Mouse (Mus musculus) spleen, adult 2 months (tissue): ENCODE data around the gene Ugt1a6a. TPM values are rescaled to one million over a fixed set of nuclear protein-coding genes. Genes with fewer than 3 reads are reported as not detected.

ENCODE experiments used
- DNase-seq, 2 experiments: peaks; one replicate each; pipeline versions ENCODE4 v3.0.0 to v3.0.0-alpha.2; 2012 to 2021; ENCODE audit warnings: low spot score in 2 of 2, low read depth in 1 of 2
- H3K27ac ChIP-seq: fragments of 200-500 bp; 2 replicates; pipeline ENCODE4 v1.5.1; 2012; ENCODE audit warnings: low read length, inconsistent platforms; ENCODE audit not compliant: insufficient read depth
- H3K27me3 ChIP-seq: fragments of 200-500 bp; 2 replicates; pipeline ENCODE4 v1.6.1; 2012; ENCODE audit warnings: mild to moderate bottlenecking, moderate library complexity, low read length, inconsistent platforms; ENCODE audit not compliant: control insufficient read depth, insufficient read depth
- H3K36me3 ChIP-seq: fragments of 200-500 bp; 2 replicates; pipeline ENCODE4 v1.6.1; 2012; ENCODE audit warnings: mild to moderate bottlenecking, low read length, inconsistent platforms; ENCODE audit not compliant: control insufficient read depth, insufficient read depth
- H3K4me1 ChIP-seq: fragments of 200-500 bp; 2 replicates; pipeline ENCODE4 v1.6.1; 2011; ENCODE audit warnings: inconsistent platforms; ENCODE audit not compliant: control insufficient read depth, insufficient read depth, insufficient read length
- H3K4me3 ChIP-seq: fragments of 200-500 bp; 2 replicates; pipeline ENCODE4 v1.5.1; 2011; ENCODE audit warnings: mild to moderate bottlenecking, inconsistent platforms; ENCODE audit not compliant: insufficient read depth, insufficient read length; ENCODE audit errors: extremely low read depth
- CTCF ChIP-seq: fragments of 200-500 bp; IDR thresholded peaks from 2 replicates; pipeline ENCODE4 v1.5.1; 2011; ENCODE audit warnings: mild to moderate bottlenecking, inconsistent platforms; ENCODE audit not compliant: insufficient read depth, insufficient read length, insufficient replicate concordance; ENCODE audit errors: extremely low read depth
- POLR2A ChIP-seq: fragments of 200-500 bp; IDR thresholded peaks from 2 replicates; pipeline ENCODE4 v1.6.1; 2011; ENCODE audit warnings: low read depth, low read length, inconsistent platforms
- WGBS: fragments of 180-500 bp; shearing (Covaris S2); methylation state at CpG from one replicate; pipeline ENCODE4 v1.1.7; 2018; 5-methylcytosine and 5-hydroxymethylcytosine counted together
- polyA plus RNA-seq: library from polyadenylated mRNA; depleted of rRNA; stranded (reverse); fragments of >200 nt; gene quantifications from 2 replicates; pipeline ENCODE4 v1.2.3, GENCODE M21; 2012

The Ugt1a6a gene
- polyA plus RNA-seq, 1 experiment: 0.44 TPM

DNA sequence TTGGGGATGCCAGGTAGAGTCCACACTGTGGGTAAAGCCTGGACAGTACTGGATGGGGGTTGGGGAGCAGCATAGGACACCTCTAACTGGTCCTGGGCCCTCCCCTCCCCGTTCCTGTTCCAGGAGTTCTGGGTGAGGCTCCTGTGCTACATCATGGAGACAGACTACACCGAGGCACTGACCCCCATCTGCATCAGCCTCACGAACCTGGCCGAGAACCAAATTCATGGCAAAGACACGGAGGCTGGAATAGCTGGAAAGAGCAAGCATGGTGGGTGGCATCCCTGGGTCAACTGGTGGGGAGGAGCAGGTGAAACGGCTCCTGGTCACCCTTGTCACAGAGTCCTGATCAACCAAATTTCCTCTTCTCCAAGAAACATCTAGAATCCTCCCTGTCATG lies 104.2 kb downstream of the Ugt1a6a start:
- Histone ChIP-seq H3K27me3 (no peaks in the 10 kb centered on the region), H3K4me3 (no peak overlapping the region), H3K27ac (no peak overlapping the region), H3K4me1 (no peaks in the 10 kb centered on the region), H3K36me3 (no peaks in the 10 kb centered on the region)
- DNase-seq: no peak
- WGBS: 76% methylated on average over 6 of the region's 6 CpGs
- TF ChIP-seq CTCF: no peak
- no peak for TF ChIP-seq POLR2A

DNA sequence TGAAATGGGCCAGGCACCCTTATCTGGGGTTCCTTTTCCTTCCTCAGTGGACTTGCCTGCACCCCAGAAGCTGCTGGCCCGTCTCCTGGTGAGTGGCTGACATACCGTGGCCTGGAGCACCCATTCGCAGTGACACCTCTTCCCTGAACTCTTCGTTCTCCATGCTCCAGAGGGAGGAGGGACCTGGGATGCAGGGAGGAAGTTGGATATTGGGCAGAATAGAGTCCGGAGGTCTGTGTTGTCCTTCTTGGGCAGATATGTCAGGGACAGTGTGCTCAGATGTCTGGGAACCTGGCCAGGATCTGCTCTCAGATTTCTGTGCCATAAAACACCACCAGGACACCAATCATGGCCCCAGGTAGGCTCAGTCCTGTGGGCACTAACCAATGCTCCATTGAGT lies 105.5 kb downstream of the Ugt1a6a start:
- Histone ChIP-seq H3K27ac (no peak overlapping the region), H3K36me3 (no peaks in the 10 kb centered on the region), H3K4me1 (no peaks in the 10 kb centered on the region), H3K27me3 (no peaks in the 10 kb centered on the region), H3K4me3 (no peak overlapping the region)
- no peak for TF ChIP-seq POLR2A
- no peak for TF ChIP-seq CTCF
- WGBS: 76% methylated on average over 5 of the region's 5 CpGs
- no peak for DNase-seq

DNA sequence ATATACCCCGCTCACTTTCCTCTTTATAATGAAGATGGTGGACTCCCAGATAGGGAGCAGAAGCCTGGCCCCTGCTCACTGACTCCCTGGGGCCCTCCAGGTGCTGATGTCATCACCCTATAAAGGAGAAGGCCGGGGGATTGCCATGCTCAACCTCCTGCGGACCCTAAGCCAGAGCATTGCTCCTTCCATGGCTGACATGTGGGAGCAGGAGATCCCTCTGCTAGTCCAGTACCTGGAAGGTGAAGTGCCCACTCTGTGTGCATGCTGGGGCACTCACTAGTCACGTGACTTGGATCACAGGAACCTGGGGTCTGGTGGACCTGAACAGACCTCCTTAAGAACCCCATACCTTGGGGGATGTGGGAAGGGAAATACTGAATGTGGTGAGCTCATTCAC lies 106.0 kb downstream of the Ugt1a6a start:
- 78% methylated on average over 4 of the region's 4 CpGs for WGBS
- no peak for DNase-seq
- TF ChIP-seq CTCF (no peak), POLR2A (no peak)
- Histone ChIP-seq H3K27me3 (no peaks in the 10 kb centered on the region), H3K4me1 (no peaks in the 10 kb centered on the region), H3K27ac (no peak overlapping the region), H3K4me3 (no peak overlapping the region), H3K36me3 (no peaks in the 10 kb centered on the region)

DNA sequence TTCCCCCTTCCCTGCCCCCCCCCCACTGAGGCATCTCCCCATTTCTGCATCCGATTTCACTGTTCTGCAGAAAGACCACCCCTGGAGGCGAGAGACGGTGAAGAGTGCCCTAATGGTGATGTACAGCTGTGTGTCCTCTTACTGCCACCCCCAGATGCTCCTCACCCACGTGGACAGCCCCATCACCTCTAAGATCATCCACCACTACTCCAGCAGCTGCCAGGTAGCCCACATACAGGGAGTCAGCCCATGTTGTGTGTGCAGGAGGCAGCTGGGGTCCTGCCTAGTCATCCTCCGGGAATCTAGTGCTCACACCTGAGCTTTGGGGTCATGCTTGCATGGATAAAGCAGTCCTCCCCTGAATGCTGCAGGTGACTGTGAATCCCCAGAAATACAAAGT lies 109.3 kb downstream of the Ugt1a6a start:
- DNase-seq: no peak
- Histone ChIP-seq H3K36me3 (no peaks in the 10 kb centered on the region), H3K27me3 (no peaks in the 10 kb centered on the region), H3K27ac (no peak overlapping the region), H3K4me3 (no peak overlapping the region), H3K4me1 (no peaks in the 10 kb centered on the region)
- 68% methylated on average over 5 of the region's 5 CpGs for WGBS
- no peak for TF ChIP-seq CTCF
- no peak for TF ChIP-seq POLR2A

DNA sequence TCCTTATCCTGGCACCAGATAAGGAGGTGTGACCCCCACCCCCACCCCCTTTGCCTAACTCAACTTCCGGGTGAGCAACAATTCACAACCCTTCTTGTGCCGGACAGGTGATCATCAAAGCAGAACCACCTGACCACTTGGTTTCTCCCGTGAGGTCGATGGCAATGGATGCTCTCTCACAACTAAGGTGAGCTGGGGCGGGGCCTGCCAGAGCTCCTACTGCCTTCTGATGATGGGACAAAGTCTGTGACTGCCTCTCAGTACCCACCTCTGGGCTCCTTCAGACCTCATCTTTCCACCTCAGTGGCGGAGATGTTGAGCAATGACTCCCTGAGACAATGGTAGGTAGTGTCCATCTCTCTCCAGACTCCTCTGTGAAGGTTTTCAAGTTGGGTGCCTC lies 111.3 kb downstream of the Ugt1a6a start:
- no peak overlapping the region for H3K27ac ChIP-seq
- no peaks in the 10 kb centered on the region for H3K27me3 ChIP-seq
- no peak overlapping the region for H3K4me3 ChIP-seq
- H3K36me3 ChIP-seq: no peaks in the 10 kb centered on the region
- H3K4me1 ChIP-seq: no peaks in the 10 kb centered on the region
- WGBS: 77% methylated on average over 6 of the region's 6 CpGs
- DNase-seq: no peak
- no peak for TF ChIP-seq POLR2A
- no peak for TF ChIP-seq CTCF

DNA sequence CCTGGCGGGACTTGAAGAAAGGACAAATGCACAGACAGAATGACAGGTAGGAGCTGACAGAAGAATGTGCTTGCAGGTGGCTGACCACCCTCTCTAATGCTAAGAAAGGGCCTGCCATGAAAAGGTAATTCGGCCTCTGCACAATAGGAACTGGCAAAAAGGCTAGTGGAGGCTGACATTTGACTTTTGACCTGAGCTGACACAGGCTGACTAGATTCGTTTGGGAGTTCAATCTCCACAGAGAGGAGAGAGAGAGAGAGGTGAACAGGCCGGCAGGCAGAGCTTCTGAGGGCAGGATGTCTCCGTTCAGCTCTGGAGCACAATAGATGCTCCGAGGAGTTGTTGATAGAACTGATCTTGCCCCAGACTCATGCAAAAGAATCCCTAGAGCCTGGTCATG lies 111.8 kb downstream of the Ugt1a6a start:
- Histone ChIP-seq H3K27me3 (no peaks in the 10 kb centered on the region), H3K36me3 (no peaks in the 10 kb centered on the region), H3K4me3 (no peak overlapping the region), H3K4me1 (no peaks in the 10 kb centered on the region), H3K27ac (no peak overlapping the region)
- 49% methylated on average over 6 of the region's 6 CpGs for WGBS
- DNase-seq: no peak
- TF ChIP-seq CTCF: no peak
- no peak for TF ChIP-seq POLR2A

DNA sequence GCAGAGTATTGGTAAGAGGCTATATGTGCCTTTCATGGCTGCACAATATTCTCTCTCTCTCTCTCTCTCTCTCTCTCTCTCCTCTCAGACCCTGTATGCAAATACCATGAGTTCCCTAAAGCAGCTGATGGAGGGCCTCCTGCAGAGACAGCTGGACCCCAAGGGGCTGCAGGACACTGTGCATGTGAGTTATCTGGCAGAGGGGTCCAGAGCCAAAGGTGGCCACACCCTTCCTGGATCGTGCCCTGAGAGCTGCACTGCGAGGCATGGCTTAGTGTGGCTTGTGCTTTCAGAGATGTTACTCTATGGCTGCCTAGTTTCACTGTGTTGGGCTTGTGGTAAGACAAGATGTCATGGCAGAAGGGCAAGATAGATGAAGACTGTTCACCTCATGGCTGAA lies 113.1 kb downstream of the Ugt1a6a start:
- 51% methylated on average over 2 of the region's 2 CpGs for WGBS
- H3K36me3 ChIP-seq: no peaks in the 10 kb centered on the region
- H3K4me3 ChIP-seq: no peak overlapping the region

More for the DNA sequence above, 113.1 kb downstream of the Ugt1a6a start:
- H3K27ac ChIP-seq: no peak overlapping the region
- no peaks in the 10 kb centered on the region; the same call in 1 of the 2 replicates for H3K4me1 ChIP-seq
- H3K27me3 ChIP-seq: no peaks in the 10 kb centered on the region
- no peak for TF ChIP-seq POLR2A
- TF ChIP-seq CTCF: no peak
- no peak for DNase-seq
